Comparison of ENCODE assay signal across 16 mouse cellular contexts in the genomic region with DNA sequence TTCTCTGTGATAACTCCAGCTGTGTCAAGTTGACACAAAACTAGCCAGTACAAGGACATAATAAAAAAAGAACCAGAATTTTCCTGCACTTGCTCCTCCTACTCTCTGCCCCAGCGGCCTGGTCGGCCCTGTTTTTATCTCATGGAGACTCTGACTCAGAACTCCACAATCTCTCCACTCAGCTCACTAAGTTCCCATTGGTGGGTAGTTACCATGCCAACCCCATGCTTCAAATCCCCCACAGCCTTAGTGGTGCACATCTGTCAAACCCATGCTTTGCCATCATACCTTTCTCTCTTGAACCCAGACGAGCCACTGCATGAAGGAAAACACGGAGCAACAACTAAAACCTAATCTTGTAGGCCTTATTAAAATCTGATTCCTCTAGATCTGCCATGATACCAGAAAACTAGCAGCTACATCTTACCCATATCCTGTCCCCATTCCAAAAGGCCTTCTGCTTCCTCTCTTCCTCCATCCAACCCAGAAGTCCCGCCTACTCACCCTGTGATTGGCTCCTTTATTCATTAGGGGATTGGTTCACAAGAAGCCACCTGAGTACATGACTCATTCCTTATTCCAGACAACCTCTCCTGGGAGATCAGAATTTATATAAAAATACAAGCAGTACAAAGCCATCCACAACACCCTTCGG. TPM values are rescaled to one million over a fixed set of nuclear protein-coding genes. Genes with fewer than 3 reads are reported as not detected.
DNase-seq lines count a peak whose midpoint lies in the region; TF ChIP-seq lines count a peak whose summit lies in the region.
"Had no signal": no experiment of that assay in that cellular context is flagged by ENCODE, and none has a peak within 500 bp of the region (broad histone marks: within the 10 kb centered on the region; RNA-seq: fewer than 3 reads in every experiment).

No protein-coding gene starts in this region.

- no peaks in the 10 kb centered on the region for H3K9me3 ChIP-seq in ES-Bruce4 (replicated peaks; ENCODE audit: control insufficient read depth, insufficient read depth, low read length, poor library complexity, severe bottlenecking)
- H3K9me3 ChIP-seq: embryonic facial prominence, embryonic 12.5 days; forebrain, embryonic 12.5 days; hindbrain, embryonic 15.5 days had no signal

- no peaks in the 10 kb centered on the region; the same call in 1 of the 2 replicates for H3K36me3 ChIP-seq in ES-Bruce4 (ENCODE audit: control insufficient read depth, insufficient read depth, low read length, poor library complexity, severe bottlenecking)
- H3K36me3 ChIP-seq: embryonic facial prominence, embryonic 12.5 days had no signal

- DNase-seq in adrenal gland, postnatal 14 days, result peak; percentile 23
- no peak for DNase-seq in adrenal gland, postnatal 10 days
- DNase-seq in 3T3-L1 (ENCODE audit: low read depth, low spot score), result peak; percentile 71
- peak; percentile 82 for DNase-seq in brain, adult 2 months (ENCODE audit: low read depth, low spot score)
- no peak for DNase-seq in urinary bladder, postnatal 36 days (ENCODE audit: low spot score in 2 of 2)
- DNase-seq in cerebellum, adult 18-20 months, result no peak
- DNase-seq in layer of hippocampus, adult 18-20 months (ENCODE audit: low spot score in 2 of 2), result no peak
- DNase-seq: cerebellum, adult 8-10 months; cerebellum, postnatal 14 days; gastrocnemius, postnatal 14 days; kidney, adult 2 months had no signal

- no peak for TF ChIP-seq CTCF in ES-Bruce4 (IDR thresholded peaks at IDR 0.05; ENCODE audit: low read depth, low read length)

- TF ChIP-seq POLR2A in ES-Bruce4 (IDR thresholded peaks at IDR 0.05; ENCODE audit: insufficient read depth, low read length), result no peak

- no peaks in the 10 kb centered on the region for H3K27me3 ChIP-seq in ES-Bruce4 (ENCODE audit: control insufficient read depth, insufficient read depth, low read length, poor library complexity, severe bottlenecking)
- H3K27me3 ChIP-seq: embryonic facial prominence, embryonic 12.5 days; forebrain, embryonic 12.5 days; heart, embryonic 12.5 days; hindbrain, embryonic 15.5 days had no signal

- H3K27ac ChIP-seq in ES-Bruce4 (ENCODE audit: insufficient read depth, low read length), result peak overlapping the region; percentile 54; the same call in 1 of the 2 replicates
- H3K27ac ChIP-seq: embryonic facial prominence, embryonic 12.5 days; forebrain, embryonic 12.5 days; hindbrain, embryonic 15.5 days had no signal

- peak overlapping the region; percentile 94 for H3K4me3 ChIP-seq in ES-Bruce4 (ENCODE audit: low read depth, low read length)
- H3K4me3 ChIP-seq: embryonic facial prominence, embryonic 12.5 days; forebrain, embryonic 12.5 days; heart, embryonic 12.5 days; hindbrain, embryonic 15.5 days had no signal

- no peak for TF ChIP-seq EP300 in ES-Bruce4 (IDR thresholded peaks at IDR 0.05; ENCODE audit: insufficient read depth, low read depth, low read length)

- H3K9ac ChIP-seq in ES-Bruce4 (ENCODE audit: low read depth, poor library complexity, severe bottlenecking), result peak overlapping the region; percentile 66
- H3K9ac ChIP-seq: embryonic facial prominence, embryonic 12.5 days; forebrain, embryonic 12.5 days; heart, embryonic 12.5 days; hindbrain, embryonic 15.5 days had no signal

- peaks cover 4% of the 10 kb centered on the region for H3K4me1 ChIP-seq in ES-Bruce4 (ENCODE audit: control insufficient read depth, insufficient read depth, low read length)
- H3K4me1 ChIP-seq: embryonic facial prominence, embryonic 12.5 days; forebrain, embryonic 12.5 days; hindbrain, embryonic 15.5 days had no signal

RNA-seq across cellular contexts. Expression of a gene that starts 13.5 kb away (rescaled TPM):
- 4.7 and 6.5 TPM in 2 replicates for total RNA-seq in adrenal gland, postnatal 14 days (2021)
- total RNA-seq in adrenal gland, postnatal 10 days (2021), result 1 to 10 TPM; 6.6 to 8.1 TPM
- 10.4 and 10.8 TPM in 2 replicates for polyA plus RNA-seq in ES-Bruce4 (2011; ENCODE audit: insufficient read depth, insufficient read length, low read depth, missing spikeins)
- total RNA-seq in layer of hippocampus, adult 18-20 months (2021), result 10 to 100 TPM in 1 of 2 experiments, 1 to 10 TPM in 1; 8.0 to 10.0 TPM

RNA-seq across cellular contexts. Expression of a gene that starts 15.2 kb away (rescaled TPM):
- total RNA-seq in adrenal gland, postnatal 14 days (2021), result 11.9 and 12.2 TPM in 2 replicates
- 10 to 100 TPM; 10.6 to 13.0 TPM for total RNA-seq in adrenal gland, postnatal 10 days (2021)
- polyA plus RNA-seq in ES-Bruce4 (2011; ENCODE audit: insufficient read depth, insufficient read length, low read depth, missing spikeins), result 3.7 and 5.0 TPM in 2 replicates
- total RNA-seq in layer of hippocampus, adult 18-20 months (2021), result 10 to 100 TPM; 19.7 to 19.8 TPM

RNA-seq across cellular contexts. Expression of a gene that starts 32.3 kb away (rescaled TPM):
- total RNA-seq in adrenal gland, postnatal 14 days (2021), result 10.1 and 12.4 TPM in 2 replicates
- 10 to 100 TPM in 1 of 2 experiments, 1 to 10 TPM in 1; 7.3 to 11.4 TPM for total RNA-seq in adrenal gland, postnatal 10 days (2021)
- 19.6 and 19.7 TPM in 2 replicates for polyA plus RNA-seq in ES-Bruce4 (2011; ENCODE audit: insufficient read depth, insufficient read length, low read depth, missing spikeins)
- total RNA-seq in layer of hippocampus, adult 18-20 months (2021), result 10 to 100 TPM; 15.4 to 18.1 TPM

Comparison
In these comparisons a context has a peak if more than half of its experiments do, and no peak if none do; other contexts are left out.
1. DNase-seq: peak in adrenal gland, postnatal 14 days (single experiment), 3T3-L1 (single experiment) and brain, adult 2 months (single experiment); none in adrenal gland, postnatal 10 days (single experiment), urinary bladder, postnatal 36 days (0 of 2), cerebellum, adult 18-20 months (0 of 2) and layer of hippocampus, adult 18-20 months (0 of 2).